Mouse (Mus musculus) C2C12 (cell line): Measurements from ENCODE around the gene Dgcr8.

Experiments
- CTCF ChIP-seq: IDR thresholded peaks from one replicate; pipeline ENCODE4 v1.5.1; 2011; ENCODE audit not compliant: control insufficient read depth, insufficient read depth, insufficient read length
- MAX ChIP-seq: IDR thresholded peaks from one replicate; pipeline ENCODE4 v1.6.1; 2011; ENCODE audit warnings: mild to moderate bottlenecking, control low read depth

- no peak for TF ChIP-seq MAX
- TF ChIP-seq CTCF: no peak
These were observed 74.2 kb downstream of the Dgcr8 start for GRCm38 (mm10) chr16:18214858-18215257.
